Mouse (Mus musculus) lung, postnatal 0 days (tissue): ENCODE measurements around the gene Map4k2.

Source experiments
- CTCF ChIP-seq: IDR thresholded peaks from 2 replicates; pipeline ENCODE4 v1.5.1; 2016; ENCODE audit warnings: antibody characterized with exemption, mild to moderate bottlenecking
- EP300 ChIP-seq: IDR thresholded peaks from 2 replicates; pipeline ENCODE4 v1.6.1; 2016; ENCODE audit warnings: antibody characterized with exemption, mild to moderate bottlenecking, control low read depth

GRCm38 (mm10) chr19:6384954-6385353 is 44.0 kb downstream of the Map4k2 start:
- TF ChIP-seq CTCF (no peak), EP300 (no peak)
